Mouse (Mus musculus) CH12F3 (cell line): ENCODE data around the gene Mpped2.

Source experiments
- in situ Hi-C: fragments of 300-500 bp; cut with MboI; formaldehyde crosslinking; loops from 2 replicates; pipeline ENCODE4 v1.14.3; 2020; ENCODE audit warnings: low sequenced_read_pairs

Mpped2 gene

DNA sequence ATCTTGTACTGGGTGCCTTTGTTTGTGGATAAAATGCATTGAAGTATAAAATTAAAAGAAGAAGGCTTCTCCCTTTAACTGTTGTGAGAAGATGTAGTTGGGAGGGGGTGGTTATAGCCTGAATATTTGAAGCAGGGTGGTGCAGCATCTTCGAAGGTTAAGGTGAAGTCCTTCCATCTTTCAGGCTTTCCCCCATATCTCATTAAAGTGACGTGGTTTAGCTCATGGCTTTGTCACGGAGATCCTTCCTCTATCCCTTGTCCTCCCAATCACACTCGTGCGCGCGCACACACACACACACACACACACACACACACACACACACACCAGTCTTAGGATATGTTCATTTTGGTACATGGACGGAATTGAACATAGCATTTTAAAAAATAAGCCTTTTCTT is 3.3 kb downstream of the Mpped2 start:
- in situ Hi-C loops = no loop called here

DNA sequence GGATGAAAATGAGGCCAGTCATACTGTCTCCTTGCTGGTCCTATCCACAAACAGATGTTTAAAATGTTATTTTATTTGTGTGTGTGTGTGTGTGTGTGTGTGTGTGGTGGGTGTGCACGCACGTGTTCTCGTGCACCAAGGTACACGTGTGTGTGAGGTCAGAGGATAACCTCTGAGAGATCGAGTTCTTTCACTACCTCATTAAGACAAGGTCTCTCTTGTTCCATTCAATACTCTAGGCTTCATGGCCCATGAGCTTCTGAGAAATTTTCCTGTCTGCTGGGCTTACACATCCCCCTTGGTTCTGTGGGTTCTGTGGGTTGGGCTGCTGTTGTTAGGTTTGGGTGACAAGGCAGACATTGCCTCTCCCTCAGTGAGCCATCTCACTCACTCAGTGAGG is 12.6 kb downstream of the Mpped2 start:
- in situ Hi-C loops = no loop called here

DNA sequence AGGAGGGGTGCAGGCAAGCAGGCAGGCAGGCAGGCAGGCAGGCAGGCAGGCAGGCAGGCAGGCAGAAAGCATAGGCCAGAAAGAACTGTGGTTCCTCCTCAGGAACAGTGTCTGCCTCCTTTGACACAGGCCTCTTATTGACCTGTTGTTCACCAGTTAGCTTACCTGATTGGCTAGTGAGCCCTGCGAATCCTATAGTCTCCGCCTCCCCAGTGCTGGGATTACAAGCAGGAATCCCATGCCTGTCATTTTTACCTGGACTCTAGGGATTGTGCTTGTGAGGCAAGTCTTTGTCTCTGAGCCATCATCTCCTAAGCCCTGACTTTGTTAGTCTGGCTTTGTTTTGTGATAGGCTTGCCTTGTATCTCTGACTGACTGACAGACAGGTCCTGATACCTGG is 14.1 kb downstream of the Mpped2 start:
- in situ Hi-C loops = no loop called here

DNA sequence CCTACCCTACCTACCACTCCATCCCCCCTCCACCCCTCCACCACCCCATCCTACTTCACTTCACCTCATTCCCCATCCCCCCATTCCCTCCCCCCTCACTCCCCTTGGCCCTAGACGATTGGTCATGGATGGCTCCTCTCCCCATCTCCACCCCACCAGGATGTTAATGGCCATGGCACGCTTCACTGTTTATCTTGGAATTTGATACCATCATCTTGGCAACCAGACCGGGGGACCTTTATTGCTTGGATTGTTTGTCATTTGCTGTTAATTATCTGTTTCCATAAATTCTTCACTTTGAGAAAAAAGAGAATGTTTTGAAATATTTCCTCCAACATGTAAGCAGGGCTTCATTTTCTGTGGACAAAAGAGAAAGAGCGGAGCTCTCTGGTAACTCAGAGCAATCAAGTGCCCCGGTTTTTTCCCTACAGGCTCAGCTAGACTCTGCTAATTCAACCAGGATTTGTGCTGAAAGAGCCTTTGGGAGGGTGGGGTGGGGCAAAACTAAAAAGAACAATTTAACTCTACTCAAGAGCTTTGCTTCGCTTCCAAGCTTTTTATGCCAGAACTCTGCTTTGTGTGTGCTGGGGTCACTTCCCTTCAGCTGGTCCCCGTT is 17.9 kb downstream of the Mpped2 start:
- in situ Hi-C loops = no loop called here

DNA sequence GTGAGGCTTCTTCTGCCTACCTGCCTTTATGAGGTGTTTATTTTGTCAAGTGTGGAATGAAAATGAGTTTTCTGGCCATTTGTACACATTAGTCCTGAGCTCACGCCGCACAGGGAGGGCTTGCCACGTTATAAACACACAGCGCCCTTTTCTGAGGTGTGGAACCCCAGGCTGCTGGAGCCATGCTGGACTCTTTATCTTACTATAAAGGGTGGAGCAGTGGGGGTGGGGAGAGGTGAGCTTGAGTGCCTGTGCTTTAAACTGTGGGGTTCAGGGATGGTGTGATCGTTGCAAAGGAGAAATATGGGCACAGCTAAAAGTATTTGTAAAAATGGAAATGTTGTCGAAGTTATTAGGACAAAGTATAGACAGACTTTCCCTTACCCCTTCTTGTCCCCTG is 18.4 kb downstream of the Mpped2 start:
- in situ Hi-C loops = no loop called here

DNA sequence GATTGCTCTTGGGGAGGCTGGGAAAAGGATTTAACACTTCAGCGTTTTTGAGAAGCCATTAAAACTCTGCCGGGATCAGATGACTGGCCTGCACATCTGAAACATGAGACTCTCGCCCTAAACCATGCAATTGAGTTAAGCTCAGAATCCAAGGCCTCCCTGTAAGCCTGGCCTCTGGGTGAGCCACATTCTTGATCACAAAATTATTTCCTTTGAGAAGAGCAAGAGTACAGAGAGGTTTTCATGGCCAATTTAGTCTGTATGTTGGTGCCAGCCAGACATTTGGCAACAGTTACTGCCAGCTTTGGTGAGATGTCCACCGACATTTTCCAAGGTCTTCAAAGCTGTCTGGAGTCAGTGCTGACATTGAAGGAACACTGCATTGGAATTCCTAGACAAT is 20.1 kb downstream of the Mpped2 start:
- in situ Hi-C loops = no loop called here

DNA sequence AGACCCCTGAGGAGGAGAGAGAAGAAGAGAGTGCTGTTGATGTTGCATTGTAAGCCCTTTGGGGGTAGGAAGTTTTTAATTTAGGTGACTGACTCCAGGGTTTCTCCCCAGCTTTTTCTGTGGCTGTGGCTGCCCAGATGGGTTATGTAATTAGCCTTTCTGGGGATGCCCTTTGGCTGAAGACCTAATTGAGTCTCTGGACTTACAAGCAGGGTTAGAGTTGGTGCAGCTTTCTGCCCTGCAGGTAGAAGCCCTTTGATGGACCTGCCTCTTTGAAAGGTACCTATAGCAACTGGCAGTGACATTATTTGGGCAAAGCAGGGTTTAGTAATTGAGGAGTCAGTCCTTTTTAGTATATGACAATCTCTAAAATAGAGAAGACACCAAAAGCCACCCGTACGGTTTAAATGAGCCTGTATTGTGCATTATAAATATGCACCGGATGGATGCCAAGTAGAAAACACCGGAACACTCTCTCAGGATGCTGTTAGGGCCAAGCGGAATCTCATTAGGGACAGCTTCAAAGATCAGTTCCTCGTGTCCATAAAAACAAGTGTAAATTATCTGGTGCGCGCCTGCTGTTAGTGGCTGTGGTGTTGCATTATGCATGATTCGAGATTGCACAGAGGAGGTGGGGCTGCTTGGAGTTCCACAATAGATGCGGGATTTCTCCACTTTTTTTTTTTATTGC is 22.8 kb downstream of the Mpped2 start:
- in situ Hi-C loops = no loop called here

DNA sequence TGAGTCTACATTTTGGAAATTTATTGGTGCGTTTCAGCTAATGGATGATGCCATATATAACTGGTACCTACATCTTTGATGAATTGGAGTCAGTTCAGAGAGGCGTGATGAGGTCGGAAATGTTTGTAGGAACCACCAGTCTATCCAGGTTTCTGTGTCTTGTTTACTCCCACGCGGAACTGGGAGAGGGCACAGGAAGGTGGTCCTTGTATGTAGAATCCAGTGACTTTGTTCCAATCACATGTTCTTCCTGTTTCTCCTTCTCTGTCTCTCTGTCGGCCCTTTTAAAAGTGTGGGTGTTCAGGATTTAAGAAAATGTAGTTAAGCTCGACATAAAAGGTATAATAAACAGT is 23.3 kb downstream of the Mpped2 start:
- in situ Hi-C loops = no loop called here

DNA sequence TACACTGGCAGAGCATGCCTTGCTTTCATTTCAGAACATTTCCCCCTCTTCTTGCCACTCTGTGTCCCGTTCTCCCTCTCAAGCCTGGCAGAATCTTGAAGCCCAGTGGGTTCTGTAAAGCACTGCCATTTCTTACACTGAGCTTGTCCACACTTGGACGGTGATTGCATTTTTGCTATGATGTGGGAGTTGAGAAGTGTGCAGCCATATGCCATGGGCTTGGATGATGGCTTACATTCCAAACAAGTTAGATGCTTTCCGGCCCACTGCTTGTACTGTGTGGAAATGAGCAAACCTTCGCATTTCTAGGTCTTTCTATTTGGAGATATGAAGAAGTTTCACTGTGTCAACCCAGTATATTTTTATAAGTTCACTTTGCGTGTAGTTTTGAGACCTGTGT is 25.8 kb downstream of the Mpped2 start:
- in situ Hi-C loops = no loop called here

DNA sequence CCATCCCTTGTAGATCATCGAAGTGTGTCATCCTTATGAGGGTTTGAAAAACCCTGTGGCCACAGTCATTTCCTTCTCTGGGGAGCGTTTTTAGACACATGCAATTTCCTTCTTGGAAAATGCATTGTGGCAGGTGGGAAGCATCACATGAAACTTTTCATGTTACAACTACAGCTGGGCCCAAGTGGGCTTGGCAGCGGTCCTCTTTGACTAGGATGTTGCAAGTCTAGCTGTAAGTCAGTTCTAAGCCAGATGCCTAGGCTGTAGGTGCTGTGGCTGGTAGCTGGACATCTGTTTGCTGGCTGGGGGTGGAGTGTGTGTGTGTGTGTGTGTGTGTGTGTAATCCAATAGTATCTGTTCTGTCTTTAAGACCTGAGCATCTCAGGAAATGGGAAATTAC is 26.4 kb downstream of the Mpped2 start:
- in situ Hi-C loops = no loop called here

DNA sequence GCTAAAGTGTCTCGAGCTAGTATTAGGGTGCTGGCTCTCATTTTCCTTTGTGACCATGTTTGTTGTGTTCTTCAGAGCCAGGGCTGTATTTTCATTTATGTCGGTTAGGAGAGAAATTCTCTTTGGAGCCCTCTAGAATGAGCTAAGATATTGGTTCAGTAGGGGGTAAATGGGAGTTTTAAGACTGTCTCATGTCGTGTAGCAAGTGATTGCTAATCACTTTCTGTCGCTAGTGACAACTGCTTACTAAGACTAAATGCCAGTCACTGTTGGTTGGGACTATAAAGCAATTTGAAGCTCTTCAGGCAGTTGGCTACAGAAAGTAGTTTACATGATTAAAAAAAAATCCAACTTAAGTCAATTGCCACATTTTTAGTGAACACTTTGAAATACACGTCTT is 27.6 kb downstream of the Mpped2 start:
- in situ Hi-C loops = no loop called here

DNA sequence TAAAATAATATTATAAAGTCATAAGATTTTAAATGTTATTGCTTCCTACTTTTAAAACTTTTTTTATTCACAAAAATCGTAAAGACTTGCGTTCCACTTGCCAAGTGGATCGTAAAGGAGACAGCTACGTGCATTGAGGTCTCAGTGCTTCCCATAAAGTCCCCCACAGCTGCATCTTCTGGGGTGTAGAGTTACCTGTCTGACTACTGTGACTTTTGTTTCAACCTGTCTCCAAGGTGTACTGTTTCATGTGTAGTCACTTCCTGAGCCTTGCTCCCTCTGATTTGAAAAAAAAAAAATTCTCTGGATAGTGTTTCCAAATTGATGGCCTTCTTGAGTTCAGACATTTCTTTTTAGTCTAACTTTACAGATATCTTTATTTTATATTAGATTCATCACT is 29.0 kb downstream of the Mpped2 start:
- in situ Hi-C loops = no loop called here

DNA sequence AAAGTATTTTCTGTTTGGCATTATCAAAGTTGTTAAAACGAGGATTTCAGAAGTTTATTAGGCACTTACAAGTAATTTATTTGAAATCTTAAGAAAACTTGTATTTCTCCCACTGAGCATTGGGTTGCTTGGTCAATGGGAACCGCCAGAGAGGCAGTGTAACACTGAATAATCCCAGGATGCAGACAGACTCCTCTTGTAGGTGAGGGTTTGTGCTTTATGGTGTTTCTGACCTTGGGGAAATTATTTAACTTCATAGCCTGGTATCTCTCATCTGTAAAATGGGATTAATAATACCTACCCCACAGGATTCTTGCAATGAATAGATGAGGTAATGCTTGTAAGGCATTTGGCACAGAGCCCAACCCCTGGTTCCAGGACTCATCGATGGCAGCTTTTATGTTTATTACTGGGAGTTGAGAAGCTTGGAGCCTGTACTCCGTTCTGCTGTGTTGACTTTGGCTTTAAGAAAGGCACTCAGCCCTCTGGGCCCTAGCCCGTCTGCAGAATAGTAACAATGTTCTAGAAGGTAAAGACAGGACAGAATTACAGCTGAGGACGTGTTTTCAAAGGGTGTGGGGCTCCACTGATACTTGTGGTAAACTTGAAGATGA is 37.0 kb downstream of the Mpped2 start:
- in situ Hi-C loops = no loop called here

DNA sequence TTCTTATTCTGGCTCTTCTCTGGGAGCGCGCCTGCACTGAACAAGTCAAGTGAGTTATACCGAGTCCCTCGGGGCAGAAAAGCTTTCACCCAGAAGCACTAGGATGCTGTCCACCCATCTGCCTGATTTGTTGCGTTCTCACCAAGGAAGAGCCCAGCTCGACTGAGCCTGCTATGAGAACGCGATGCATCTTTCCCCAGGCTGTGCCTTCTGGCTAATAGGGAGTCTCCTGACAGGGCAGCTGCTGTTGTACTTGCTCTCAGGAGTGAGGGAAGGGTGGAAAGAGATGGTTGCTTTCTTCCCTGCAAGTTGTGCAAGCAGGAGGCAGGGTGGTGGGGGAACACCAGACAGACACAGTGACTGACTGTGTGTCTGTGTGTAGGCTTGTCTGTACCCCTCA is 37.5 kb downstream of the Mpped2 start:
- in situ Hi-C loops = no loop called here

DNA sequence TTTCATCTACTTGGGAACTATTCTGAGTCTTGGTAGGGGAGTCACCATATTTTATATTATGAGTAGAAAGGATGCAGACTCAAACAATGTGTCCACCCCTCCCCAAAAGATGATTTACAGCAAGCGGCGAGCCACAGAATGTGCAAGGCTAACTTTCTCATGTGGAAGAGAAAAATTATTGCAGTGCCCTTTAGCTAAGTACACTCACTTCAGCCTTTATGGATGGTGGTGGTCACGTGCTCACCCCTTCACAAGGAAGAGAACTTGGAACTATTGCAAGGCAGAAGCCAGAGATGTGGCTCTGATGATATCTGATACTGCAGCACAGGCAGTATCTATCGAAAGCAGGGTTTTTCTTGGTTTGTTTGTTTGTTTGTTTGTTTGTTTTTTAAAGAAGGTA is 38.4 kb downstream of the Mpped2 start:
- in situ Hi-C loops = no loop called here

DNA sequence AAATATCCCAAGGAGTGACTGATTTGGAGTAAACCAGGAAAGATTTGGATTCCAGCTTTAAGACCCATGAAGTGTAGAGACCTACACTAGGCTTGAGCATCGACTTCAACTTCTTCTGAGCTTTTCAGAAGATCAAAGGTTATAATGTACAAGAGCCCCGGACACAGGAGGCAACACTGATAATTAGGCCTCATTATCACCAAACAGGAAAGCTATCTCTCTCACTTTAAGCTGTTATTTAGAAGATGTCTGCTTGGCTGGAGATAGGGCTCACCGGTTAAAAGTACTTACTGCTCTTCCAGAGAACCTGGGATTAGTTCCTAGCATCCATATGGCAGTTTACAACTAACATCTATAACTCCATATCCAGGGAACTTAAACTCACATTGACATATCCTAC is 39.1 kb downstream of the Mpped2 start:
- in situ Hi-C loops = no loop called here

DNA sequence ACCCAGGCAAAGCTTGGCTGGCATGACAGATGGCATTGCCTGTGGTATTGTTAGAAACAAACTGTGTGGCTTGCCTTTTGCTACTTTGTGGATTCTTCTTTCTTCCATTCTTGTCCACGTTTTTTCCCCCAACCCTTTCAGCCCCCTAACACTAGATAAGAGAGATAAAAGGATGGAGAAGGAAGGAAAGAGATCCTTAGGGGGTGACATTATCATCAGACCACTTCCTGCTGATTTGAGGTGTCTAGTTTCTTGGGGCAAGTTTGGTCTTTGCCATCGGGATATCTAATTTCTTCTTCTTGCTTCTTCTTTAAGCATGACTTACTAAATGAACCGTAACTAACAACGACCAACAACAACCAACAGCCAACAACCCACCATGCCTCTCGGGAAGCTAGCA is 40.3 kb downstream of the Mpped2 start:
- in situ Hi-C loops = no loop called here

DNA sequence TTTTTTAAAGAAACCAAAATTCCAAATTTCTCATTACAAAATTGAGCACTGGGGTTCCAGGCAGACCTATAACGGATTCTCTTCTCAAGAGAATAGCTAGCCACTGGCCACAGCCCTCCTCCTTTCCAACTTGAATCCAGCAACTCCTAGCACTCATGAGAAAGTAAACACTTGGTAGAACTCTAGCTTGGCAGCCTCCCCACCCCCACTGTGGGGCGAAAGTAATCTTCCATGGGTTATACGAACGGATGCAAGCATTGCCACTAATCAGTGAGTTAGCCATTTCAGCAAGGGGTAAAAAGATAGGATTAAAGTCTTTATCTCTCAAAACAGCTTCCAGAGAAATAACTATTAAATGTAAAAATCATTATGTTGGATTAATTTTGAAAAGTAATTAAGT is 40.9 kb downstream of the Mpped2 start:
- in situ Hi-C loops = no loop called here

DNA sequence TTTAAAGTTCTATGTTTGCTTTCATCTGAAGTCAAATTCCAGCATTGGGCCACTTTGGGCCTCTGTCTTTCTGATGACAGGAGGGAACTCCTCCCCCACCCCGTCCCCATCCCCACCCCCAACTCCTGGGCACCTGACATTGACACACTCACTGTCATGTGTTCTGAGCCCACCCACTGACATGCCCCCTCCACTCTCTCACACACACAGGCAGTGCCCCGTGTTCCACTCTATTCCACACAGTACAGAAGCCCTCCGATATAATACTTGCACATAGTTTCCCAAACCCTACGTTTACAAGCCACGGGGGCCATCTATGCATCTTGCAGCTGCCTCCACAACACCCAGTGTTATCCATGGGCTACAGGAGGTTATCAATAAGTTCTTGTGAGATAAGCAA is 42.1 kb downstream of the Mpped2 start:
- in situ Hi-C loops = no loop called here

DNA sequence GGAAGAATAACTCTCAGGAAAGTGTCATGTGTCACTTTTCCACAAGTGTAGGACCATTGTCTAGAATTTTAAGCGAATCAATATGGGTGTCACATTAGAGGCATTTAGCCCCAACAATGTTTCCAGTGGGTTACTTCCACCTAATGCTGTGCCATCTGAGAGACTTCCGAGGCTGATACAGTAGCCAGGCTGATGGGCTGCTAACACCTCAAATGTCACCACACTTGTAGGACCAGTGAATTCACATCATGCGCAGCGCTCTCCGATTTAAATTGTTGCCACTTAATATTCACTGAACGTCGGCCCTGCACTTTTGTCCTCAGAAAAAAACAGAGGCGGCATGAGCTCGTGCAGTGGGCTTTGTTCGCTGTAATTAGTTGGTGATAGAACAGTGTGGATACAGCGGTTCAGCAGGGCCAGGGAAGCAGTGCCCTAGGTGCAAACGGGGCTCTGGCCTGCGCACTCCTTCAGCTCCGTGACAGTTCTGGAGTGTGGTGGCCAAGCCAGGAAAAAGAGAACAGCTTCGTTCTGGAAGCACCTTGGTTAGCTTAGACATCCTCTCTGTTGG is 42.8 kb downstream of the Mpped2 start:
- in situ Hi-C loops = no loop called here

DNA sequence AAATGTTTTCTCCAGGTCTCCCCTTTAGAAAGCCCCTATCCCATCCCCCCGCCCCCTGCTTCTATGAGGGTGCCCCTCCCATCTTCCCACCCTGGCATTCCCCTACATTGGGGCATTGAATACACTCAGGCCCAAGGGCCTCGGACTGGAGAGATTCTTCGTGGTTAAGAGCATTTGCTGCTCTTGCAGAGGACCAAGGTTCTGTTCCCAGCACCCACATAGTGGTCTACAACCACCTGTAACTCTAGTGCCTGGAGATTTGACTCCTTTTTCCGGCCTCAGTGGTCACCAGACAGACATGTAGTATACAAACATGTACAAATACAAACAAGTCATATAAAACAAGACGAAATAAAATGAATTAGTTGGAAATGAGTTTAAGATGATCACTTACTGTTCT is 45.9 kb downstream of the Mpped2 start:
- in situ Hi-C loops = no loop called here

DNA sequence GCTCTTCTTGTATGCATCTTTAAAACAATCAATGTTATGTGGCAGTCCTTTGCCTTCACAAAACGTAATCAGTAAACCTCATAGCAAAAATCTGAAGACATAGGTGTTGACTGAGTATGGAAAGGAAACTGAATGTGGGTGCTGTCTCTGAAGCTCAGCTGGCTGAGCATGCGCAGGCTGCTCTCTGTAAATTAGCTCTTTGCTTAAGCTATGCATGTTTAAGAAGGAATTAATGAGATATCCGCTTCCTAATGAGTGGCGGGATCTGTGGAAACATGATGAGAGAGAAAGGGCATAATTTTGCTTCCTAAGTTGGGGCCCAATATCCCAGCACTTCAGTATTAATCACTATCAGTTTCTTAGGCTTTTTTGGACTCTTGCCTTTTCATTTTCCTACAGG is 51.0 kb downstream of the Mpped2 start:
- in situ Hi-C loops = no loop called here
